Mouse (Mus musculus): ENCODE measurements around the gene Fhl2. TPM values are rescaled to one million over a fixed set of nuclear protein-coding genes. Genes with fewer than 3 reads are reported as not detected.

The Fhl2 gene
- polyA plus RNA-seq, 1 experiment from 2014 or later: 126 TPM

DNA sequence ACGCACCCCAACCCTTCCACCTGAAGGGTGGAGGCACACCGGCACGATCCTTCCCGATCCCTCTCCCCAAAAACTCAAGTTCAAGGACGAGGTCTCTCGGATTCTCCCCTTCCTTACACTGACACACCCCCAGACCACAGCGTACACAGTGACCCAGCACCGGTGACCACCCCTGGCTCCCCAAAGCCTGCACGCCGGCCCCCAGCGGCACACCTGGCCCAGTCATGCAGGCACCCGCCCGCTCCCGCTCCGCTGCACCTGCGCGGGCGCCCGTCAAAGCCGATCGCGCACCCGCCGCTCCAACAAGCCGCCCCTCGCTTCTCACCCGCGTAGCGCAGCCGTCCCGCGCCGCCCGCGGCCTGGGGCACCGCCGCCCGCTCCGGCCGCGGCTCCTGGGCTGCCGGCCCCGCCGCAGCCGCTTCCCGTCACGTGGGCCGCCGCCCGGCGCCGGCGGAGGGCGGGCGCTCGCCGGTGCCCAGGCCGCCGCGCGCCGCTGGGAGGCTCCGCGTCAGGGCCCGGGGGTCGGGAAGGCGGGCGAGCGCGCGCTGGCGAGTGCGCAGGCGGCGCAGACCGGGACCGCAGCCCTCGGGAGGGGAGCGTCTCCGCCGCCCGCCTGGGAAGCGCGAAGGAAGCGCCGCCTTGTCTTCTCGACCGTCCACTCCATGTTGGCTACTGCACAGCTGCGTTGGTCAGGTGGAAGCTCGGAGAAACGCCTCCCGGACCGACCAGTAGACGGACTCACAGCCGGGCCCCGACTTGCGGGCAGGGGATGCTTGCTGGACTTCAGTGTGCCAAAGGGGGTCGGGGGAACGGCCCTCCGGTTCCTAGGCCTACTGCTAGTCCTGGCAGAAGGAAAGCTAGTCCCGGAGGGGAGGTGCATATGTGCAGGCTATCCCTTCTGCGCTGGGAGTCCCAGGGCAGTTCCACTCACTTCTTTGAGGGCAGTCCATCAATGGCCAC, 104.4 kb downstream of the Fhl2 start:
- TF ChIP-seq CTCF (IDR thresholded peaks at IDR 0.05; ENCODE audit: low read depth): no peak
- no peak for TF ChIP-seq EP300 (optimal IDR thresholded peaks at IDR 0.05)
- Histone ChIP-seq H3K27ac (replicated peaks) (peak overlapping the region; percentile 88), H3K4me2 (replicated peaks; ENCODE audit: low read depth) (peak overlapping the region; percentile 89), H3K36me3 (ENCODE audit: control insufficient read depth, insufficient read depth, low read length) (0 out of 2 replicates have a peak, but pooled peaks cover 2% of the 10 kb centered on the region), H3K4me1 (replicated peaks; ENCODE audit: control insufficient read depth, insufficient read depth) (peaks cover 5% of the 10 kb centered on the region; the same call in 1 of the 2 replicates), H3K9ac (ENCODE audit: low read length) (peak overlapping the region; percentile 90), H3K4me3 (ENCODE audit: low read depth, low read length) (peak overlapping the region; percentile 84), H3K27me3 (ENCODE audit: control insufficient read depth, insufficient read depth, low read length) (no peaks in the 10 kb centered on the region), H3K9me3 (ENCODE audit: control insufficient read depth, low read length) (no peaks in the 10 kb centered on the region)
- DNase-seq (ENCODE audit: low spot score) (peak; percentile 77), ATAC-seq (ENCODE audit: low FRiP score, low TSS enrichment) (peak; percentile 91)
- WGBS: under 1% methylated on average over 92 of the region's 102 CpGs

DNA sequence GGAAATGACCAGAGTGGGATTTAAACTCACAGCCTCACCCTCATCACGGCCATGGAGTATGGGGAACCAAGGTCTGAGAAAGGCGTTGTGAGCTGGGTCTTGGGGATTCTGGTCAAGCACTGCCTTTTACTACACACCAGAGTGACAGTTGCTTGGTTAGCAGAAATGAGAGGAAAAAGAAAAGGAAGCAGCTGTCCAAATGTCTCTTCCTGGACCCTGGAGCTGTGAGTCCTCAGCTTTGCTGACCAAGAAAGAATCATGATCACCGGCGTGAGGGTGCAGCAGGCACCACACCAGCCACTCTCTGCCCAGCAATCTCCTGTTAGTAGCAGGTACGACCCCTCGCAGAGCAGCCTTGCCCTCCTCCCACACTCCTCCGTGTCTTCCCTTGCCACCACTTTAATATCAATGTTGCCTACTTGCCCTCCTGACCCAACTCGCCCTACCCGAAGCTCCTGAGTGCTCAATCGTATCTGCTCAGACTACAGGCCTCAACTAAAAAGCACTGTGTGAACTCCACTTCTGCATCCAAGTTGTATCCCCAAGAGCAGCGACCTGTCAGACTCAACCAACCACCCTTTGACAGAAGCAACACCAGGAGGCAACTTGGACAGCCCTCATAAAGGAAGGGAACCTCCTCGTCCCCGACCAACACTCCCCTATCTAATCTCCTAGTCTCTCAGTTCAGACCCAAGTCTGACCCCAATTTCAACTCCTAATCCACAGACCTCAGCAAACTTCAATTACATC, 105.3 kb downstream of the Fhl2 start:
- Histone ChIP-seq H3K4me2 (replicated peaks; ENCODE audit: low read depth) (peak overlapping the region; percentile 89), H3K27me3 (ENCODE audit: control insufficient read depth, insufficient read depth, low read length) (no peaks in the 10 kb centered on the region), H3K4me1 (replicated peaks; ENCODE audit: control insufficient read depth, insufficient read depth) (peaks cover 5% of the 10 kb centered on the region; the same call in 1 of the 2 replicates), H3K9ac (ENCODE audit: low read length) (peak overlapping the region; percentile 90), H3K9me3 (ENCODE audit: control insufficient read depth, low read length) (no peaks in the 10 kb centered on the region), H3K27ac (replicated peaks) (peak overlapping the region; percentile 88), H3K4me3 (ENCODE audit: low read depth, low read length) (peak overlapping the region; percentile 84), H3K36me3 (ENCODE audit: control insufficient read depth, insufficient read depth, low read length) (0 out of 2 replicates have a peak, but pooled peaks cover 2% of the 10 kb centered on the region)
- DNase-seq (ENCODE audit: low spot score): no peak
- 40% methylated on average over 13 of the region's 13 CpGs for WGBS
- TF ChIP-seq CTCF (IDR thresholded peaks at IDR 0.05; ENCODE audit: low read depth) (no peak), EP300 (optimal IDR thresholded peaks at IDR 0.05) (no peak)
- peak; percentile 14; the same call in 1 of the 2 replicates for ATAC-seq (ENCODE audit: low FRiP score, low TSS enrichment)

DNA sequence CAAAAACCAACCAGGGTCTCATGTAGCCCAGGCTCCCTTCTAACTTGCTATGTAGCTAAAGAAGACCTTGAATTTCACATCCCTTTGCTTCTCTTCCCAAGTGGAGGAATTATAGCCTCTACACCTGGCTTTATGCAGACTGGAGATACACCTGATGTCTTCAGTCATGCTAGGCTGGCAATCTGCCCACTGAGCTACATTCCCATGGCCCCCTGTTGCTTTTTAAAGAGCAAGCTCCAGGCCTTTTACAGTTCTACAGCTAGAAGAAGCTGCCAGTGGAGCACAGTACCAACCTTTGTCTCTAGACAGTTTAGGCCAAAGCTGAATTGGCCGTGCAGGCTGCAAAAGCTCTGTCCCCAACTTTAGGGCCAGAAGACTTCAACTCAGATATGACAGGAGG, 106.4 kb downstream of the Fhl2 start:
- H3K36me3 ChIP-seq (ENCODE audit: control insufficient read depth, insufficient read depth, low read length): 0 out of 2 replicates have a peak, but pooled peaks cover 2% of the 10 kb centered on the region
- ATAC-seq (ENCODE audit: low FRiP score, low TSS enrichment) (no peak), DNase-seq (ENCODE audit: low spot score) (no peak)
- TF ChIP-seq CTCF (IDR thresholded peaks at IDR 0.05; ENCODE audit: low read depth) (no peak), EP300 (optimal IDR thresholded peaks at IDR 0.05) (no peak)
- no peak overlapping the region for H3K4me2 ChIP-seq (replicated peaks; ENCODE audit: low read depth)
- 82% methylated on average over 1 of the region's 1 CpGs for WGBS
- H3K9me3 ChIP-seq (ENCODE audit: control insufficient read depth, low read length): no peaks in the 10 kb centered on the region
- H3K27me3 ChIP-seq (ENCODE audit: control insufficient read depth, insufficient read depth, low read length): no peaks in the 10 kb centered on the region
- no peak overlapping the region for H3K27ac ChIP-seq (replicated peaks)
- H3K4me3 ChIP-seq (ENCODE audit: low read depth, low read length): no peak overlapping the region
- no peak overlapping the region for H3K9ac ChIP-seq (ENCODE audit: low read length)
- peaks cover 5% of the 10 kb centered on the region; the same call in 1 of the 2 replicates for H3K4me1 ChIP-seq (replicated peaks; ENCODE audit: control insufficient read depth, insufficient read depth)

DNA sequence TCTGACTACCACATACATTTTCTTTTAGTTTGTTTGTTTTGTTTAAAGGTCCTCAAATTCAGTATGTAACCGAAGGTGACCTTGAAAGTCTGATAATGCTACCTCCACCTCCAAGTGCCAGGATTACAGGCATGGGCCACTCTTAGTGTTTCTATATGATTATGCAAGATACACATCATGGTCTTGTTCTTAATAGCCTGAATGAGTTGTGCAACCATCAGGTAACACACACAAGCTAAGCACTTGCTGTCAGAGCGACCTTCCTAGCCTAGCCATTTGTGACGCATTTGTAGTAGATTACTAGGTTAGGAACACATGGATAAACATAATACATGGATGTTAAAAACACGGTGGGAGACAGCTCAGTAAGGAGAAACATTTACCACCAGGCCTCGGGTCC, 113.8 kb downstream of the Fhl2 start:
- no peak overlapping the region for H3K4me2 ChIP-seq (replicated peaks; ENCODE audit: low read depth)
- 0 out of 2 replicates have a peak, but pooled peaks cover 2% of the 10 kb centered on the region for H3K36me3 ChIP-seq (ENCODE audit: control insufficient read depth, insufficient read depth, low read length)
- DNase-seq (ENCODE audit: low spot score): no peak
- no peaks in the 10 kb centered on the region for H3K4me1 ChIP-seq (replicated peaks; ENCODE audit: control insufficient read depth, insufficient read depth)
- no peaks in the 10 kb centered on the region for H3K9me3 ChIP-seq (ENCODE audit: control insufficient read depth, low read length)
- WGBS: 76% methylated on average over 5 of the region's 5 CpGs
- no peaks in the 10 kb centered on the region for H3K27me3 ChIP-seq (ENCODE audit: control insufficient read depth, insufficient read depth, low read length)
- H3K27ac ChIP-seq (replicated peaks): no peak overlapping the region
- no peak overlapping the region for H3K4me3 ChIP-seq (ENCODE audit: low read depth, low read length)
- no peak overlapping the region for H3K9ac ChIP-seq (ENCODE audit: low read length)
- no peak for ATAC-seq (ENCODE audit: low FRiP score, low TSS enrichment)
- no peak for TF ChIP-seq EP300 (optimal IDR thresholded peaks at IDR 0.05)

DNA sequence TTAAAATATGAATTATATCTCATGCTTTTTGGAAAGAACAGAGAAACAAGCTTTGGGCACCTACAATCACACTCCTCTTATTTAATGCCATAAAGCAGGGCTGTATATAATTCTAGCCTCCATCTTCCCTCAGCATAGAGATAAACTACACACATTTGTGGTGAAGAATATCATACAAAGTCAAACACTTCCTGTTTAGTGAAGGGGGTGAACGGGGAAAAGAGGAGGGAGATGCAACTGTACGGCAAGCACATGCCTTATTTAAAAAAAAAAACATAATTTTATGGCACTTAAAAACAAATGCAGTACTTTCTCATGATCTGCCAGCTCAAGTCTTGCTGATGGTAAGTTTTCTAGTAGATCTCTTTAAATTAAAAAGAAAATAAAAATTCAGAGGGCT, 118.7 kb downstream of the Fhl2 start:
- Histone ChIP-seq H3K4me3 (ENCODE audit: low read depth, low read length) (no peak overlapping the region), H3K4me2 (replicated peaks; ENCODE audit: low read depth) (no peak overlapping the region), H3K4me1 (replicated peaks; ENCODE audit: control insufficient read depth, insufficient read depth) (no peaks in the 10 kb centered on the region), H3K27me3 (ENCODE audit: control insufficient read depth, insufficient read depth, low read length) (no peaks in the 10 kb centered on the region), H3K9me3 (ENCODE audit: control insufficient read depth, low read length) (no peaks in the 10 kb centered on the region), H3K9ac (ENCODE audit: low read length) (no peak overlapping the region), H3K27ac (replicated peaks) (no peak overlapping the region), H3K36me3 (ENCODE audit: control insufficient read depth, insufficient read depth, low read length) (peaks cover 3% of the 10 kb centered on the region; the same call in 1 of the 2 replicates)
- whole genome bisulfite sequencing: 81% methylated on average over 2 of the region's 2 CpGs
- TF ChIP-seq EP300 (optimal IDR thresholded peaks at IDR 0.05) (no peak), CTCF (IDR thresholded peaks at IDR 0.05; ENCODE audit: low read depth) (no peak)
- DNase-seq (ENCODE audit: low spot score): no peak
- no peak for ATAC-seq (ENCODE audit: low FRiP score, low TSS enrichment)
